19 mouse cellular contexts compared by ENCODE assay signal in the genomic region with DNA sequence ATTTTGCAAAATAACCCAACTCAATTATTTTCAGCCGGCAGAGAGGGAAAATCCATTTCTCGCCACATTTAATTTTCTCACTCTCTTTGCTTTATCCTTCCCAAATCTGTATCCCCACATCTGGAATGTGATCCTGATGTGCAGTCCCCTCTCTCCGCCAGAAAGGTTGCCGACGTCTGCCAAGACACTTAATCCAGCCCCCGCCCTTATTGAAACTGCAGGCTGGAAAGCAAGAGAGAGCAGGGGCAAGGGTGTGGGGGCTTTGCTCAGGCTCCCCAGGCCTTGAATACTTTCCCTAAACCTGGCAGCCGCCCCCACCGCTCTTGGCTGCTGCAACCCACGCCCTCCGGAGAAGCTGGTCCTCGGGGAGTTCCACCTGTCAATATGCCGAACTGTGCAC.
A peak's percentile ranks its signal among the peaks of the same experiment; 100 is the strongest.
DNase-seq lines count a peak whose midpoint lies in the region; ATAC-seq and TF ChIP-seq lines count a peak whose summit lies in the region.
"Had no signal": no experiment of that assay in that cellular context is flagged by ENCODE, and none has a peak within 500 bp of the region (broad histone marks: within the 10 kb centered on the region; RNA-seq: fewer than 3 reads in every experiment).

No protein-coding gene starts in this region.

- 60% methylated on average over 12 of the region's 12 CpGs for WGBS in embryonic facial prominence, embryonic 10.5 days
- 78% methylated on average over 12 of the region's 12 CpGs for WGBS in limb, embryonic 10.5 days
- whole genome bisulfite sequencing in intestine, embryonic 15.5 days, result 74% methylated on average over 12 of the region's 12 CpGs

- H3K4me3 ChIP-seq in E14TG2a.4 (replicated peaks; ENCODE audit: low read length), result peak overlapping the region; percentile 37
- H3K4me3 ChIP-seq in embryonic facial prominence, embryonic 10.5 days, result no peak overlapping the region
- no peak overlapping the region for H3K4me3 ChIP-seq in limb, embryonic 10.5 days
- H3K4me3 ChIP-seq in intestine, embryonic 15.5 days (replicated peaks), result no peak overlapping the region
- H3K4me3 ChIP-seq: embryonic facial prominence, embryonic 15.5 days; forebrain, embryonic 15.5 days; heart, embryonic 12.5 days; hindbrain, embryonic 10.5 days; hindbrain, embryonic 15.5 days had no signal

- no peak overlapping the region for H3K9ac ChIP-seq in intestine, embryonic 15.5 days
- H3K9ac ChIP-seq: embryonic facial prominence, embryonic 15.5 days; forebrain, embryonic 15.5 days; heart, embryonic 12.5 days; hindbrain, embryonic 15.5 days had no signal

- intact Hi-C loops in gastrocnemius, postnatal 14 days (cut with DNase I; ENCODE audit: low total_unique reads), result no loop called here

- peaks cover 10% of the 10 kb centered on the region for H3K4me1 ChIP-seq in E14TG2a.4 (replicated peaks; ENCODE audit: low read depth, low read length)
- H3K4me1 ChIP-seq in embryonic facial prominence, embryonic 10.5 days, result peaks cover 30% of the 10 kb centered on the region
- H3K4me1 ChIP-seq in limb, embryonic 10.5 days, result peaks cover 39% of the 10 kb centered on the region
- 0 out of 2 replicates have a peak, but pooled peaks cover 6% of the 10 kb centered on the region for H3K4me1 ChIP-seq in intestine, embryonic 15.5 days (replicated peaks)
- H3K4me1 ChIP-seq: heart, embryonic 12.5 days; hindbrain, embryonic 15.5 days had no signal

- no peaks in the 10 kb centered on the region for H3K36me3 ChIP-seq in E14TG2a.4 (ENCODE audit: insufficient read depth, low read length)
- no peaks in the 10 kb centered on the region for H3K36me3 ChIP-seq in embryonic facial prominence, embryonic 10.5 days (replicated peaks)
- no peaks in the 10 kb centered on the region for H3K36me3 ChIP-seq in limb, embryonic 10.5 days
- no peaks in the 10 kb centered on the region; the same call in 1 of the 2 replicates for H3K36me3 ChIP-seq in intestine, embryonic 15.5 days
- H3K36me3 ChIP-seq: embryonic facial prominence, embryonic 15.5 days; forebrain, embryonic 15.5 days; heart, embryonic 12.5 days; hindbrain, embryonic 10.5 days; hindbrain, embryonic 15.5 days had no signal

- TF ChIP-seq CTCF in E14TG2a.4 (conservative IDR thresholded peaks at IDR 0.05; ENCODE audit: low read length), result no peak

- no peaks in the 10 kb centered on the region for H3K9me3 ChIP-seq in E14TG2a.4 (ENCODE audit: low read length)
- no peaks in the 10 kb centered on the region for H3K9me3 ChIP-seq in embryonic facial prominence, embryonic 10.5 days
- H3K9me3 ChIP-seq in limb, embryonic 10.5 days (replicated peaks), result no peaks in the 10 kb centered on the region
- H3K9me3 ChIP-seq in intestine, embryonic 15.5 days, result no peaks in the 10 kb centered on the region
- H3K9me3 ChIP-seq: forebrain, embryonic 15.5 days; heart, embryonic 12.5 days; hindbrain, embryonic 10.5 days; hindbrain, embryonic 15.5 days had no signal

- H3K27ac ChIP-seq in embryonic facial prominence, embryonic 10.5 days (replicated peaks), result 0 out of 2 replicates have a peak overlapping the region, but pooled peaks have one; percentile 6
- peak overlapping the region; percentile 31; the same call in 1 of the 2 replicates for H3K27ac ChIP-seq in limb, embryonic 10.5 days
- no peak overlapping the region for H3K27ac ChIP-seq in intestine, embryonic 15.5 days
- H3K27ac ChIP-seq: embryonic facial prominence, embryonic 15.5 days; forebrain, embryonic 15.5 days; hindbrain, embryonic 10.5 days; hindbrain, embryonic 15.5 days had no signal

- ATAC-seq in intestine, embryonic 15.5 days, result no peak
- ATAC-seq: forebrain, embryonic 15.5 days; intestine, postnatal 0 days had no signal

- no peak overlapping the region for H3K4me2 ChIP-seq in intestine, embryonic 15.5 days (replicated peaks)
- H3K4me2 ChIP-seq: embryonic facial prominence, embryonic 15.5 days; forebrain, embryonic 15.5 days; heart, embryonic 12.5 days; hindbrain, embryonic 15.5 days had no signal

- H3K27me3 ChIP-seq in E14TG2a.4 (ENCODE audit: insufficient read depth, low read length), result peaks cover 18% of the 10 kb centered on the region
- H3K27me3 ChIP-seq in embryonic facial prominence, embryonic 10.5 days (replicated peaks; ENCODE audit: low read depth, poor library complexity, severe bottlenecking), result no peaks in the 10 kb centered on the region; the same call in 1 of the 2 replicates
- H3K27me3 ChIP-seq in limb, embryonic 10.5 days (ENCODE audit: low read depth, poor library complexity, severe bottlenecking), result no peaks in the 10 kb centered on the region
- H3K27me3 ChIP-seq in intestine, embryonic 15.5 days (replicated peaks), result no peaks in the 10 kb centered on the region
- H3K27me3 ChIP-seq: CH12.LX; embryonic facial prominence, embryonic 15.5 days; forebrain, embryonic 15.5 days; heart, embryonic 12.5 days; hindbrain, embryonic 15.5 days had no signal

- DNase-seq in gastrocnemius, postnatal 14 days, result peak; percentile 23
- DNase-seq in gastrocnemius, adult 8-10 months (ENCODE audit: low spot score in 2 of 2), result no peak
- DNase-seq in embryonic facial prominence, embryonic 10.5 days (ENCODE audit: low spot score), result no peak
- no peak for DNase-seq in limb, embryonic 10.5 days (ENCODE audit: low spot score)
- DNase-seq in testis, postnatal 10 days (ENCODE audit: low spot score), result no peak
- no peak for DNase-seq in embryo, embryonic 10.5 days (ENCODE audit: low spot score)
- DNase-seq: adrenal gland, adult 2 months; adrenal gland, postnatal 25 days; cerebellum, adult 2 months; cerebellum, postnatal 10 days had no signal
